24 mouse cellular contexts compared by ENCODE assay signal in the genomic region with DNA sequence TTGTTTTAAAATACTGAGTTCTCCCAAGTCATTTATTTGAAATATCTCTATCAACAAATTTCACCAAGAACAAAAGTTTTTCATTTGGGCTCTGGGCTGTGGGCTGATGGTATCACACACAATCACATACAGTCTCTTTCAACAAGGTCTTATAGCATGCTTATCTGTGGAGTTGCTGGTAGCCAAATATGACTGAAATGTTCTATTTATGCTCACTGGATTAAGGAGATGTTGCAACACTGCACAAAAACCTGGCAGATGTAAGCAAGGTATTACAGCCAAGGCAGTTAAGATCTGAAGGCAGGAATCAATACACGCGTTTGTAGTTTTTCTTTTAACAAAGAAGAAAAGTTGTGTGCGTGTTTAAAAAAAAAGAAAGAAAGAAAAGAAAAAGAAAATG.
DNase-seq lines count a peak whose midpoint lies in the region; ATAC-seq and TF ChIP-seq lines count a peak whose summit lies in the region.
"Had no signal": no experiment of that assay in that cellular context is flagged by ENCODE, and none has a peak within 500 bp of the region (broad histone marks: within the 10 kb centered on the region; RNA-seq: fewer than 3 reads in every experiment).

No protein-coding gene starts in this region.

- no peak for ATAC-seq in embryonic facial prominence, embryonic 14.5 days (ENCODE audit: low read depth)
- ATAC-seq: intestine, embryonic 15.5 days; midbrain, embryonic 15.5 days had no signal

- no peak overlapping the region for H3K4me3 ChIP-seq in embryonic facial prominence, embryonic 14.5 days (ENCODE audit: low read depth, low read length)
- no peak overlapping the region for H3K4me3 ChIP-seq in embryonic facial prominence, embryonic 10.5 days
- H3K4me3 ChIP-seq in left cerebral cortex, adult 2 months, result no peak overlapping the region
- no peak overlapping the region for H3K4me3 ChIP-seq in testis, adult 2 months (ENCODE audit: control insufficient read depth, low read depth, low read length)
- H3K4me3 ChIP-seq: heart, embryonic 13.5 days; hindbrain, embryonic 15.5 days; intestine, embryonic 15.5 days; liver, embryonic 15.5 days; midbrain, embryonic 15.5 days; neural tube, embryonic 13.5 days had no signal

- no peaks in the 10 kb centered on the region for H3K36me3 ChIP-seq in embryonic facial prominence, embryonic 14.5 days (ENCODE audit: control insufficient read depth, insufficient read depth, low read length)
- no peaks in the 10 kb centered on the region for H3K36me3 ChIP-seq in embryonic facial prominence, embryonic 10.5 days (replicated peaks)
- no peaks in the 10 kb centered on the region for H3K36me3 ChIP-seq in testis, adult 2 months (ENCODE audit: control insufficient read depth, insufficient read depth, low read length)
- H3K36me3 ChIP-seq: heart, embryonic 13.5 days; hindbrain, embryonic 15.5 days; intestine, embryonic 15.5 days; liver, embryonic 15.5 days; midbrain, embryonic 15.5 days; neural tube, embryonic 13.5 days had no signal

- H3K27me3 ChIP-seq in embryonic facial prominence, embryonic 14.5 days (replicated peaks; ENCODE audit: control insufficient read depth, insufficient read depth, low read length), result no peaks in the 10 kb centered on the region
- no peaks in the 10 kb centered on the region for H3K27me3 ChIP-seq in embryonic facial prominence, embryonic 10.5 days (replicated peaks; ENCODE audit: low read depth, poor library complexity, severe bottlenecking)
- no peaks in the 10 kb centered on the region for H3K27me3 ChIP-seq in testis, adult 2 months (ENCODE audit: control insufficient read depth, insufficient read depth, low read length)
- H3K27me3 ChIP-seq: heart, embryonic 13.5 days; hindbrain, embryonic 15.5 days; intestine, embryonic 15.5 days; liver, embryonic 15.5 days; midbrain, embryonic 15.5 days had no signal

- no peak overlapping the region for H3K9ac ChIP-seq in embryonic facial prominence, embryonic 14.5 days (ENCODE audit: low read depth, low read length)
- H3K9ac ChIP-seq: heart, embryonic 13.5 days; hindbrain, embryonic 15.5 days; intestine, embryonic 15.5 days; liver, embryonic 15.5 days; midbrain, embryonic 15.5 days; neural tube, embryonic 13.5 days had no signal

- TF ChIP-seq POLR2A in testis, adult 2 months (IDR thresholded peaks at IDR 0.05; ENCODE audit: control insufficient read depth, low read depth, low read length), result no peak

- intact Hi-C loops in left cerebral cortex, adult 2 months (cut with DNase I), result no loop called here
- intact Hi-C loops in left cerebral cortex, postnatal 4 days (cut with DNase I), result no loop called here

- peak; percentile 21 for DNase-seq in embryonic facial prominence, embryonic 14.5 days (ENCODE audit: low spot score)
- DNase-seq in embryonic facial prominence, embryonic 10.5 days (ENCODE audit: low spot score), result no peak
- DNase-seq in left cerebral cortex, adult 2 months (ENCODE audit: extremely low spot score in 1 of 2, low spot score in 2 of 2), result no peak
- no peak for DNase-seq in left cerebral cortex, postnatal 4 days
- no peak for DNase-seq in testis, postnatal 10 days (ENCODE audit: low spot score)
- DNase-seq in kidney, postnatal 10 days, result no peak
- DNase-seq: adrenal gland, postnatal 14 days; cerebellum, adult 8-10 months; cerebellum, postnatal 36 days; embryo, embryonic 11 days; kidney, adult 9 months; kidney, postnatal 25 days; retina, postnatal 1 day; right cerebral cortex, postnatal 25 days; thymus, adult 18-20 months; thymus, postnatal 36 days had no signal

- H3K4me2 ChIP-seq in embryonic facial prominence, embryonic 14.5 days (ENCODE audit: low read depth, low read length), result no peak overlapping the region
- H3K4me2 ChIP-seq: heart, embryonic 13.5 days; hindbrain, embryonic 15.5 days; intestine, embryonic 15.5 days; liver, embryonic 15.5 days; midbrain, embryonic 15.5 days; neural tube, embryonic 13.5 days had no signal

- no peaks in the 10 kb centered on the region for H3K9me3 ChIP-seq in embryonic facial prominence, embryonic 14.5 days (ENCODE audit: control insufficient read depth, low read length)
- H3K9me3 ChIP-seq in embryonic facial prominence, embryonic 10.5 days, result no peaks in the 10 kb centered on the region
- H3K9me3 ChIP-seq: heart, embryonic 13.5 days; hindbrain, embryonic 15.5 days; intestine, embryonic 15.5 days; liver, embryonic 15.5 days; midbrain, embryonic 15.5 days; neural tube, embryonic 13.5 days had no signal

- H3K27ac ChIP-seq in embryonic facial prominence, embryonic 14.5 days (replicated peaks; ENCODE audit: low read depth, low read length), result no peak overlapping the region
- no peak overlapping the region for H3K27ac ChIP-seq in embryonic facial prominence, embryonic 10.5 days (replicated peaks)
- H3K27ac ChIP-seq in left cerebral cortex, adult 2 months, result peak overlapping the region; percentile 28; the same call in 1 of the 2 replicates
- H3K27ac ChIP-seq in testis, adult 2 months (ENCODE audit: control insufficient read depth, insufficient read depth, low read depth, low read length), result 0 out of 2 replicates have a peak overlapping the region, but pooled peaks have one; percentile 24
- H3K27ac ChIP-seq: heart, embryonic 13.5 days; hindbrain, embryonic 15.5 days; intestine, embryonic 15.5 days; liver, embryonic 15.5 days; macrophage; midbrain, embryonic 15.5 days had no signal

- H3K4me1 ChIP-seq in embryonic facial prominence, embryonic 14.5 days (ENCODE audit: control insufficient read depth, insufficient read depth, low read length), result peaks cover 13% of the 10 kb centered on the region
- H3K4me1 ChIP-seq in embryonic facial prominence, embryonic 10.5 days, result peaks cover 32% of the 10 kb centered on the region
- peaks cover 2% of the 10 kb centered on the region; the same call in 1 of the 2 replicates for H3K4me1 ChIP-seq in testis, adult 2 months (ENCODE audit: control insufficient read depth, insufficient read depth, low read length)

- 71% methylated on average over 3 of the region's 3 CpGs for WGBS in embryonic facial prominence, embryonic 14.5 days
- 91% methylated on average over 3 of the region's 3 CpGs for WGBS in embryonic facial prominence, embryonic 10.5 days

- no peak for TF ChIP-seq CTCF in left cerebral cortex, adult 2 months (IDR thresholded peaks at IDR 0.05)
- TF ChIP-seq CTCF in testis, adult 2 months (IDR thresholded peaks at IDR 0.05; ENCODE audit: control insufficient read depth, insufficient read depth, insufficient replicate concordance, low read depth, low read length), result no peak

Comparison
In these comparisons a context has a peak if more than half of its experiments do, and no peak if none do; other contexts are left out.
1. H3K27ac ChIP-seq: peak in left cerebral cortex, adult 2 months (single experiment) and testis, adult 2 months (single experiment); none in embryonic facial prominence, embryonic 14.5 days (single experiment) and embryonic facial prominence, embryonic 10.5 days (single experiment).